Mouse (Mus musculus) limb, embryonic 11.5 days (tissue): ENCODE results near the gene Kalrn. TPM values are rescaled to one million over a fixed set of nuclear protein-coding genes. Genes with fewer than 3 reads are reported as not detected.

Source experiments
- ATAC-seq: fragments of 200-750 bp; cut with Nextera tagmentation; 2 replicates; pipeline ENCODE4 v1.8.0; 2017; ENCODE audit warnings: low read depth; ENCODE audit not compliant: insufficient number of reproducible peaks, low FRiP score, low TSS enrichment
- DNase-seq: peaks from one replicate; pipeline ENCODE4 v3.0.0-alpha.2; 2015; ENCODE audit warnings: low spot score
- H3K27ac ChIP-seq: fragments of 300-500 bp; sonication (generic); replicated peaks from 2 replicates; pipeline ENCODE4 v1.5.1; 2014; ENCODE audit warnings: low read depth, mild to moderate bottlenecking, low read length
- H3K27me3 ChIP-seq: fragments of 300-500 bp; sonication (generic); 2 replicates; pipeline ENCODE4 v1.6.1; 2014; ENCODE audit warnings: mild to moderate bottlenecking, low read length, mixed read lengths; ENCODE audit not compliant: control insufficient read depth, insufficient read depth
- H3K36me3 ChIP-seq: fragments of 300-500 bp; sonication (generic); 2 replicates; pipeline ENCODE4 v1.6.1; 2014; ENCODE audit warnings: mild to moderate bottlenecking, low read length, moderate library complexity, mixed read lengths; ENCODE audit not compliant: control insufficient read depth, insufficient read depth
- H3K4me1 ChIP-seq: fragments of 300-500 bp; sonication (generic); 2 replicates; pipeline ENCODE4 v1.6.1; 2014; ENCODE audit warnings: low read length, mixed read lengths; ENCODE audit not compliant: control insufficient read depth, insufficient read depth
- H3K4me2 ChIP-seq: fragments of 300-500 bp; sonication (generic); 2 replicates; pipeline ENCODE4 v1.6.1; 2014; ENCODE audit warnings: low read depth, mild to moderate bottlenecking, moderate library complexity; ENCODE audit not compliant: severe bottlenecking
- H3K4me3 ChIP-seq: fragments of 300-500 bp; sonication (generic); 2 replicates; pipeline ENCODE4 v1.5.1; 2014; ENCODE audit warnings: low read depth, low read length
- H3K9ac ChIP-seq: fragments of 300-500 bp; sonication (generic); 2 replicates; pipeline ENCODE4 v1.6.1; 2014; ENCODE audit warnings: mild to moderate bottlenecking, low read length
- H3K9me3 ChIP-seq: fragments of 300-500 bp; sonication (generic); 2 replicates; pipeline ENCODE4 v1.6.1; 2016; ENCODE audit warnings: low read length; ENCODE audit not compliant: control insufficient read depth
- WGBS: fragments of 180-500 bp; shearing (Covaris S2); extraction: QIAGEN DNeasy Blood & Tissue Kit; methylation state at CpG from one replicate; pipeline ENCODE4 v1.1.7; 2014; 5-methylcytosine and 5-hydroxymethylcytosine counted together
- polyA plus RNA-seq: library from polyadenylated mRNA; unstranded; fragments of >200 nt; fragmentation: Nextera tagmentation; extraction: Ambion mirVana; gene quantifications from 2 replicates; pipeline ENCODE4 v1.2.1, GENCODE M21; 2014

Kalrn gene
- polyA plus RNA-seq, 1 experiment from 2014 or later: 11.5 TPM

DNA sequence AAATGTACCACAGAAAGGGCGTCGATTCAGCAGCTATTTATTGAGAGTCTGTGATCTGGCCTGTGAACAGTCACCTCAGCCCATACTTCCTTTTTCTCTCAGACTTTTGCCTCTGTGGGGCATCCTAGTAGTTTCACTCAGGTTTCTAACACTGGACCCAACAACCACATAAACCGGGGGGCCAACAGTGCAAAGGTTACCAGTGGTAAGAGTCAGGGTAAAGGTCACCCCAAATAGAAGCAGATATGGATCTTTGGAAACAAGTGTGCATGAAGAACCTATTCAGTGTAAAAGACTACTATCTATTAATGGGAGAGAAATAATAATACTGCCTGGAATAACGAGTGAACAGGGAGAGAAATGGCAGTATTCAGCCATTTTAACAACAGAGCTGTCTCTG lies 525.1 kb downstream of the Kalrn start:
- Histone ChIP-seq H3K4me3 (no peak overlapping the region), H3K4me1 (no peaks in the 10 kb centered on the region), H3K27ac (no peak overlapping the region), H3K9ac (no peak overlapping the region), H3K36me3 (peaks cover 2% of the 10 kb centered on the region; the same call in 1 of the 2 replicates), H3K9me3 (no peaks in the 10 kb centered on the region), H3K27me3 (no peaks in the 10 kb centered on the region), H3K4me2 (no peak overlapping the region)
- no peak for DNase-seq
- ATAC-seq: no peak
- WGBS: 90% methylated on average over 4 of the region's 4 CpGs

DNA sequence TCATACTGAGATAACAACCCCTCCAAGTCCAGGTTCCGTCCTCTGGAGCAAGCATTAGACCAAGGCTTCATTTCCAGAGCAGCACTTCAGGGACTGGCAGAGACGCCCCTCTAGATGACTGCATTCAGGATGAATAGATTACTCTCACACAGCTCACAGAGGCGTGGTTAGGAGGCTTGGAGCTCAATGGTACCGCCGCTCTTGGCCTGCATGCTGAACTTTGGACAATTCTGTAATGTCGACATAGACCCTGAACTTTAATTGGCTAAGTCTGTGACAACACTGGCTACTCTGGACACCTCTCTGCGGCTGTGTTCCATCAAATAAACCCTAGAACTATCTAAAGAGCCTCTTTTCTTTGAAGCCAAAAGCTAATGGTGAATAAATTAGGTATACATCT lies 525.8 kb downstream of the Kalrn start:
- Histone ChIP-seq H3K4me3 (no peak overlapping the region), H3K9ac (no peak overlapping the region), H3K27me3 (no peaks in the 10 kb centered on the region), H3K36me3 (peaks cover 2% of the 10 kb centered on the region; the same call in 1 of the 2 replicates), H3K9me3 (no peaks in the 10 kb centered on the region), H3K27ac (no peak overlapping the region), H3K4me1 (no peaks in the 10 kb centered on the region), H3K4me2 (no peak overlapping the region)
- ATAC-seq (no peak), DNase-seq (no peak)
- WGBS: 71% methylated on average over 7 of the region's 7 CpGs

DNA sequence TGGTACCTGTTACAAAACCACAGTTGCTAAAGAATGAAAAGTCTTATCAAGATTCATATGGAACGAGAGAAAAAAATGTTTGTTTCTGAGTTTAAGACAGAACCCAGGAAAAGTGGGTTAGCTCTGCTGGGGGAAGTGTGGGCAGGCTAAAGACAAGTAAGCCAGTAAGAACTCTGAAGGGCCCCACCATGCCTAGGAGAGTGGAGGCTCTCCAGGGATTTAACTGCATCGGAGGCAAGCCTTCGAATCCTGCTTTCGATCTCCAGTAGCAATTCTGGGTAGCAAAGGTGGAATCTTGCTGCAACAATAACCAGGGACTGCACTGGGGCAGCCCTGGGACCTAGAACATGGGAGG lies 526.3 kb downstream of the Kalrn start:
- Histone ChIP-seq H3K27ac (no peak overlapping the region), H3K9me3 (no peaks in the 10 kb centered on the region), H3K9ac (no peak overlapping the region), H3K4me1 (no peaks in the 10 kb centered on the region), H3K27me3 (no peaks in the 10 kb centered on the region), H3K4me2 (no peak overlapping the region), H3K4me3 (no peak overlapping the region), H3K36me3 (no peaks in the 10 kb centered on the region; the same call in 1 of the 2 replicates)
- ATAC-seq (no peak), DNase-seq (no peak)
- 89% methylated on average over 4 of the region's 4 CpGs for WGBS

DNA sequence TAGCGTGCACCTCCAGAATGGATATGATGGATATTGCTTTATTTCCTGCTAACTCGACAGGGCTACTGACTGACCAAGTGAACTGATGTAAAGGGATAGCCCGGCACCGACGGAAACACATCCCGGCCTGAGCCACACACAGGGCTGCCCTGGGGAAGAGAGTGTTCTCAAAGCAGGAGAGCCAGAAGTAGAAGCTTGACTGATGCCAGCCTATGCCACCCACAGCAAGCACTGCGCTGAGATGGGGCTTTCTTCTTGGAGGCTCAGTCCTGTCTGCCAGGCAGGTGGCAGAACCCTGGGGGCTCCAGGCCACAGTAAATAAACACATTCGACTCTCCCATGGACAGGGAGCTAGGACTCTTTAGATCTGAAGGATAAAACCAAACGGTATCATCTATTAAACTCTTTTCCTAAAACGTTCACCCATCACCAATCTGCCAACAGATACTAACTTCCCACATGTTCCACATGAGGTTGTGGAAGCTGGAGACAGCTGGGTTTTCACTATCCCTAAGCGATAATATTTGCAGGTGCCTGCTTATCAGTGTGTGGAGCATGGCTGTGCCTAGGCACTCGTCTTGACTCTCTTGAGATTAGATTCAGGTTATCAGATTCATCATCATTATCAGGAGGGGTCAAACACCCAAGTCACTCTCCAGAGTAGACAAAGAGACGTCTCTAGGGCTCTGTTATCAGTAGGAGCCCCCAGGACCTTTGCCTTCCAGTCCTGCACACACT lies 526.9 kb downstream of the Kalrn start:
- no peak for ATAC-seq
- no peak overlapping the region for H3K4me2 ChIP-seq
- 75% methylated on average over 13 of the region's 13 CpGs for WGBS

DNA sequence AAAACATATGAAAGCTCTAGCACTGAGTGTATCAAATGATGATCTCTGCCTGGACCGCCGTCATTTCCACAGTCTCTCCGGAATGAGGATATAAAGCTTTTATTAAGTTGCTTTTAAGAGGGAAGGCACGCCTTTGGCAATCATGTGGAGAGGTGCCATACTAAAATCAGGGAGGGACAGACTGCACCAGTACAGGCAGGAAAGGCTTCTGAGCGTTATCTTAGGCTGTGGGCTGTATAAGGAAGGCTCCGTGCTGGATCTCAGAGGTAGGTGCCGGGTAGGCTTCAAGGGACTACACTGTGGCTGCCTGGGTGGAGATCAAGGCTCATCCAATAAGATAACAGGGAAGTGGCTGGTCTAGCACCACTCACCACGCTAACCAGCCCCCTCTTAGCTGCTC lies 528.8 kb downstream of the Kalrn start:
- H3K9ac ChIP-seq: no peak overlapping the region
- no peaks in the 10 kb centered on the region for H3K36me3 ChIP-seq
- no peaks in the 10 kb centered on the region for H3K27me3 ChIP-seq
- no peak overlapping the region for H3K4me3 ChIP-seq
- DNase-seq (no peak), ATAC-seq (no peak)
- H3K4me1 ChIP-seq: no peaks in the 10 kb centered on the region
- 82% methylated on average over 8 of the region's 8 CpGs for WGBS
- H3K4me2 ChIP-seq: no peak overlapping the region
- H3K9me3 ChIP-seq: no peaks in the 10 kb centered on the region
- H3K27ac ChIP-seq: no peak overlapping the region

More for the DNA sequence above, 526.9 kb downstream of the Kalrn start:
- Histone ChIP-seq H3K9me3 (no peaks in the 10 kb centered on the region), H3K27me3 (no peaks in the 10 kb centered on the region), H3K27ac (no peak overlapping the region), H3K9ac (no peak overlapping the region), H3K4me3 (no peak overlapping the region), H3K36me3 (no peaks in the 10 kb centered on the region; the same call in 1 of the 2 replicates), H3K4me1 (no peaks in the 10 kb centered on the region)
- DNase-seq: no peak

DNA sequence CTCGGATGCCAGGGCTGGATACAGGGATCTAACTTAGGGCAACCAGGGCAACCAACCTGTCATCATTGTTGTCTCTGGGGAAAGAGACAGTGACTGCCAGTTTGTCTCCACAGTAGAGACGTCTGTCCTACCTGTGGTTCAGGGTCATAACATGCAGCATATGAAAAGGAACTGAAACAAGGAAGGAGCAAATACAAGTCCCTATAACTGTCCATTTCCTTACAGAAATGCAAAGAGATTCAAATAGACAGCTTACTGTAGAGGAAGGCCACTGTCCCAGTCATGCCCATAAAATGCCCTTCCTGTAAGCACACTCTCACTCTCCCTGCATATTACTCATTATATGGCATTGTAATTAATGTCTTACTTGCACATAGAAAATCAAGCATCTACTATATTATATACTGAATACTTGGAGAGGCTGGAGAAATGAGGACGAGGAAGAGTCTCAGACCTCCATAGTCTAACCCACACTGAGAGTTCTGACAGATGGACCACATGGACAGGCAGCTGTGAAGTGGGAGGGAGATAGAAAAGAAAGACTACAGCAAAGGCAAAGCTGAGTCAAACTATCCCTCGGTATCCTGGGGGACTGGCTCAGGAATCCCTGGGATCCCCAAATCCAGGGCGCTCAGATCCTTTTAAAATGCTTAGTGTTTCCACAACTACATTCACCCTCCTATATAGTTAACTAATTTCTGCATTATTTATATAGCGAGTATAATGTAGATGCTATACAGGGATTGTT lies 530.1 kb downstream of the Kalrn start:
- 92% methylated on average over 6 of the region's 6 CpGs for WGBS

DNA sequence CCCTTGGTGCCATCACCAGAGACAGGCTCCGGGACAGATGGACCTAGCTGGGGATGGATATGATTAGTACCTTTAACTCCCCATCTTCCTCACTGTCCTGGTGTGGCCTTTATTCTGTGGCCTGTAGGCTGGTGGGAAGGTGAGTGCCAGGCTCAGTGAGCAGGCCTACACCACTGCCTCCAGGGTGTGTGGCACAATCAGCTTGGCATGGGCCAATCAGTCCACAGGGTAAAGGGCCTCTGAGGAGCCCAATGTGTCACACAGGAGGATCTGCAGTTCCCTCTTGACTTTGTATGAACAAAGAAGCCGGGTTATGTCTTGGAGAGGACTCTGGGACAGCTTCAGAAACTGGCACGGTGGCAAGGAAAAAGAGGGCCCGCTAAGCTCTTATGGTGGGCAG lies 530.7 kb downstream of the Kalrn start:
- Histone ChIP-seq H3K9ac (no peak overlapping the region), H3K27ac (no peak overlapping the region), H3K27me3 (no peaks in the 10 kb centered on the region), H3K4me1 (no peaks in the 10 kb centered on the region), H3K4me3 (no peak overlapping the region), H3K9me3 (no peaks in the 10 kb centered on the region), H3K36me3 (no peaks in the 10 kb centered on the region), H3K4me2 (no peak overlapping the region)
- 91% methylated on average over 4 of the region's 4 CpGs for WGBS
- ATAC-seq (no peak), DNase-seq (no peak)

More for the DNA sequence above, 530.1 kb downstream of the Kalrn start:
- no peak overlapping the region for H3K4me3 ChIP-seq
- no peaks in the 10 kb centered on the region for H3K9me3 ChIP-seq
- H3K36me3 ChIP-seq: no peaks in the 10 kb centered on the region
- no peaks in the 10 kb centered on the region for H3K4me1 ChIP-seq
- H3K4me2 ChIP-seq: no peak overlapping the region
- H3K27ac ChIP-seq: no peak overlapping the region
- H3K27me3 ChIP-seq: no peaks in the 10 kb centered on the region
- H3K9ac ChIP-seq: no peak overlapping the region
- ATAC-seq: no peak
- DNase-seq: no peak

DNA sequence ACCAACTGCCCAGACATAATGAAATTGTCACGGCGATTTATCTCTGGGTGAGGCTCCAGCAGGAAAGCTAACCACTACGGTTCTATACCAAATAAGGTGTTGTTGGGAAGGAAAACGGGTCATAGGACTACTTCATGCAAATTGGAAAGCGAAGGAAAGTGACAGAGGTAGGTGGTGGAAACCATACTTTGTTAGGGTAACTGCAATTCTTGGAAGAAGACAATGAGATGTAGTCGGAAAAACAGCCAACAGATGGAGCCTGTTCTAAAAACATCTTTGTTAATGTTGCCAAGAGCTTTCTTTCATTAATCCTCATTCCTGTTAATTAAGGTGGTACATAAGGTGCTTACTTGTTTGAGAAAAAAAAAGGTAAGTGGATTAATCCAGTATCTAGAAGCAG lies 533.1 kb downstream of the Kalrn start:
- H3K27ac ChIP-seq: no peak overlapping the region
- no peak overlapping the region for H3K4me2 ChIP-seq
- H3K4me3 ChIP-seq: no peak overlapping the region
- H3K36me3 ChIP-seq: no peaks in the 10 kb centered on the region
- no peaks in the 10 kb centered on the region for H3K9me3 ChIP-seq
- H3K9ac ChIP-seq: no peak overlapping the region
- ATAC-seq (no peak), DNase-seq (no peak)
- 89% methylated on average over 6 of the region's 6 CpGs for WGBS
- no peaks in the 10 kb centered on the region for H3K27me3 ChIP-seq
- no peaks in the 10 kb centered on the region for H3K4me1 ChIP-seq
